Mouse (Mus musculus) testis, postnatal 10 days (tissue): ENCODE measurements around the gene Smarca2.

Experiments used
- DNase-seq: peaks from one replicate; pipeline ENCODE4 v3.0.0; 2021; ENCODE audit warnings: low spot score

The Smarca2 gene

DNA sequence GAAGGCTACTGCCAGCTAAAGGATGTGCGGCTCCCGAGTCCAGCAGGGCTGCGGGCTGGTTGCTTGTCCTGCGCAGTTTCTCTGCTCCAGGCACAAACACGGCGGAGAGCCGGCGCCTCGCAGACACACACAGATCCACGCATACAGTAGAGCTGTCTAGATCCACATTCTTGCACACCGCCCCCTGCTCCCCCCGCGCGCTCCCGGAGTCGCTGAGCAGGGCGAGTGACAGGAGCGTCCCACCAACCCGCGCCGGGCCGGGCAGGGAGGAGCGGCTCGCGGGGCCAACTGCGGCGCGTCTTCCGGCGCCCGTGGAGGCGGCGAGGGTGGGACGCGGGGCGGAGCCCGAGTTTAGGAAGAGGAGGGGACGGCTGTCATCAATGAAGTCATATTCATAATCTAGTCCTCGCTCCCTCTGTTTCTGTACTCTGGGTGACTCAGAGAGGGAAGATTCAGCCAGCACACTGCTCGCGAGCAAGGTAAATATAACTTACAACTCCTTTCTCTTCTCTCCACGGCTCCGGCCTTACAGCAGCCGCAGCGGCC is at the start of gene Smarca2:
TSS of gene Smarca2 (plus strand) at position 296 of the 546 bp plus-strand sequence.
- DNase-seq: peak; percentile 97

GRCm38 (mm10) chr19:26564850-26565249 is 40.0 kb upstream of the Smarca2 start:
- no peak for DNase-seq

- no peak for DNase-seq
Observed at GRCm38 (mm10) chr19:26566109-26566508, 38.7 kb upstream of the Smarca2 start.

DNA sequence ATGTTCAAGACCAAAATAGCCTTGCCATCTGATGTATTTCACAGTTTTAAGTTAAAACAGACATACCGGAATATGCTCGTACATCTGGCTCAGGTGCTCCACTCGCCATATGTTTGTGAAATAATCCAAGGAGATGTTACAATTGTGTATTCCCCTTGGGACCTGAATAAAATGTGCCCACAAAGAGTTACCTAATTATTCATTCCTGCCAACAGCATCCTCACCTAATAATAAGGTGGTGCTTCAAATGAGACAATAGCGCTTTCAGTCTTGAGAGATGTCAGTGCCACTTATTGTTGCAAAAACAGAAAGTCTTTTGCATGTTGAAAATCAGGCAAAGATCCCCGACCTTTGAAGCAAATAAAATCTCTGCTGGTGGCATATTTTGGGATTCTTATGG is 36.6 kb upstream of the Smarca2 start:
- DNase-seq: no peak

- no peak for DNase-seq
Observed at GRCm38 (mm10) chr19:26568941-26569340, 35.9 kb upstream of the Smarca2 start.

DNA sequence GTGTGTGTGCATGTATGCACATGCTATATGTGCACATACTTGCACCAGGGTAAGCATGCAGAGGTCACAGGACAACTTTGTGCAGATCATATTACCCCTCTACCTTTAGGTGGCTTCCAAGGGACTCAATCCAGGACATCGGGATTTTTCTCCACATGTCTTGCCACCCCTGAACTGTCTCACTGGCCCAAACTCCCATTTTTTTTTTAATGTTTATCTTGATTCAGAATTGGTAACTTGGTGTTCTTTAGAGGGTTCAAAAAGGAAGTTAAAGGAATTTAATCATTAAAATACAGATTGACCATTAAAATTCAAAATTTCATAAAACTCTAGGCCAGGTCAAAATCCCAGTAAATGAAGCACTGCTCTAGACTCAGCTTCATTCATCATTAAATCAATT is 35.4 kb upstream of the Smarca2 start:
- DNase-seq: no peak

DNA sequence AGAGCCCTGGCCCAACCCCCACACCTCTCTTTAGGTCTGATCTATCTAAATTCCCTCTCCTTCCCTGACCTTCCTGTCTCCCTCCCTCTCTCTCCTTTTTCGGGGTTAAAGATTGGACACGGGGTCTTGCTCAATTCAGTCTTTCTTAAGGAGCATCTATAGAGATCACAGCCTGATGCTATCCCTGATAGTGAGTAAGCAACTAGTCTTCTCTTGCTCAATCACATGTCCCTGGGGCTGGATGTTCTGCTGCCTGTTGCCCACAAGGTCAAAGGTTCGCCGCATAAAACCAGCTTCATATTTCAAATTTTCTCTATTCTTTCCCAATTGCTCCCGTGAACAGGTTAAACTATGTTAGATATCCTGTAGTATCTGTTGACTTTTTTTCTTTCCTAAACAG is 25.2 kb upstream of the Smarca2 start:
- no peak for DNase-seq

- no peak for DNase-seq
Observed at GRCm38 (mm10) chr19:26580061-26580460, 24.8 kb upstream of the Smarca2 start.

DNA sequence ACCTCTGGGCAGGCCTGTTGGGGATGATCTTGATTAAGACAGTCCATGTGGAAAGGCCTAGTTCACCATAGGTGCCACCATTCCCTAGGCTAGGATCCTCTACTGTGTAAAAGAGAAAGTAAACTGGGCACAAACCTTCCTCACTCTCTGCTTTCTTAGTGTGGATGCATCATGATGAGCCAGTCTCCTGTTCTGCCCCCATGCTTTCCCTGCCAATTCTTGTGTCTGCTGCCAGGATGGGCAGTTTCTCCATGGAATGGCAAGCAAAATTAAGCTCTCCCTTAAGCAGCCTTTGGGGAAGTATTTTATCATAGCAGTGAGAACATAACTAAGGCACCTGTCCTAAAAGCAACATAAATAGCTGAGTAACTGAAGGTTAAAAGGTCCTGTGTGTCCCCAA is 10.2 kb upstream of the Smarca2 start:
- DNase-seq: no peak

DNA sequence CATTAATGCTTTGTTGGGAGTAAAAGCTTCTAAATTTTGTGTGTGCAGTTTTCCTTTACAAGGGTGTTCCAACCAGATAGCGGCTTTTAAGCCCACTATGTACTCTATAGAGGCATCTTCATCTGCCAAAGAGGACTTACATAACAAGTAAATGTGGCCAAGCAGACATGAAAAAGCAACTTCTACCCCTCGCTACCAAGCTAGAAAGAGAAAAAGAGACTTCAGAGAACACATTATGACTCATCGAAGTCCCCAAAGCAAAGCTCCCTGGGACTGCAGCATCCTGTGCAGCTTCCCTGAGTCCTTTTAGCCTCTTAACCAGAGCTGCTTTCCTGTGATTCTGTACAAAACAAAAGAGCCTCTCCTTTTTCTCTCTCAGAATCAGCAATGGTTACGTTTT is 3.4 kb upstream of the Smarca2 start:
- DNase-seq: no peak

DNA sequence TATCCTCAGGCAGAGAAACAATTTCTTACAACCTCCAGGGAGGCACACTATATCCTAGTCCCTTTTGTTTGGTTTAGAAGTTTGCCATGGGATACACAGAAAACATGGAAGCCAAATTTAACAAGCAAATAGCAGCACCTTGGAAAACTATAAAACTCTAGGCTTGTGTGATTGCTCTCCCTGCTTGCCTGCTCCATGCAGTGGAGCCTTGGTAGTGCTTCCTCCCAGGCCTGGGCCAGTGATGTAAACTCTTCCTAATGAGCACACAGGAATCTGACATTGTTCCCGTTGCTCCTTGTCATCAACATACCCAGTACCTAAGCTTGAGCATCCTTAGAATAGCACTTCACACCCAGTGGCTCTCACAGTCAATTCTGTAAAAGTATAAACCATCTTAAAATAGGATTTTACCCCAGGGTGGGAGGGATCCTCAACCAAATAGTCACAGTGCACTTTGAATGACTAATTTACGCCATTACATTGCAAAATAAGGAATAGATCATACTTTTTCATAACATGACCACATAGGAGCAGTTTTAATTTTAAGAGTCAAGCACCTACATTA is 1.5 kb upstream of the Smarca2 start:
- no peak for DNase-seq

DNA sequence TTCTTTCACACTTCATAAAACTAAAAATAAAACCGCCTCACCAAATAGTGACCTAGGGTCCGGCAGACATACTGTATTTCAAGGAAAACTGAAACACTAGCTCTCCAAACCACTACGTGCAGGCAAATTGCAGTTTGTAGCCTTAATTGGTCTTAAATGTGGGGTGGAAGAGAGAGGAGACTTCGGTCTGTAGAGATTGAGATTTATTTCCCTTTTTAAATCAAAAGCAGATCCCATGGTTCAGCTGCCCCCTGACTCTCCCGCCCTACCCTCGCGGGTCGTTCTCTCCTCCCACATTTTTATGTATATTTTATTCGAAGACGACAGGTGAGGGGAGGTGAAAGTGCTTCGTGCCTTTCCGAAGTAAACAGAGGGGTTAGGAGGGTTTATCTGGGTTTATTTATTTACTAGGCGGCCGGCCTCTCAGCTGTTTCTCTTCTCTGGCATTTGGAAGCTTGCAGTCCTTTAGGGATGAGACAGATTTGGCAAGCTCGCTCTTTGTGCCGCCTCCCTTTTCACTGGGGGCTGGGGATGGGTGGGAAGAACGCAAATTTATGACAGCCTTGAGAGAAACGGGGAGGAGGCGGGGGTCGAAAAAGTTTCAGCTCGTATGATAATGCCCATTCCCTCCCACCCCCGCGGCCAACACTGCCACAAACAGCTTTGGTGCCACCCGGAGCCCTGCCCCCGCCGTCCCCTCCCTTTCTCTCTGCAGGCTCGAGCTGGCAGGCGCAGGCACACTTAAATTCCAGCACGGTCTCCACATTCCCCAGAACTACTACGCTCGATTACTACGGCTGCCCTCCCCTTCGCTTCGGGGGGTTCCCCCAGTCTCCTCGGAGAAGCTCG is 720 bp upstream of the Smarca2 start:
- DNase-seq: peak; percentile 81

- peak; percentile 74 for DNase-seq
Observed at GRCm38 (mm10) chr19:26605438-26606320, 829 bp downstream of the Smarca2 start.

GRCm38 (mm10) chr19:26606321-26607155 is 1.7 kb downstream of the Smarca2 start:
- DNase-seq: peak; percentile 79

DNA sequence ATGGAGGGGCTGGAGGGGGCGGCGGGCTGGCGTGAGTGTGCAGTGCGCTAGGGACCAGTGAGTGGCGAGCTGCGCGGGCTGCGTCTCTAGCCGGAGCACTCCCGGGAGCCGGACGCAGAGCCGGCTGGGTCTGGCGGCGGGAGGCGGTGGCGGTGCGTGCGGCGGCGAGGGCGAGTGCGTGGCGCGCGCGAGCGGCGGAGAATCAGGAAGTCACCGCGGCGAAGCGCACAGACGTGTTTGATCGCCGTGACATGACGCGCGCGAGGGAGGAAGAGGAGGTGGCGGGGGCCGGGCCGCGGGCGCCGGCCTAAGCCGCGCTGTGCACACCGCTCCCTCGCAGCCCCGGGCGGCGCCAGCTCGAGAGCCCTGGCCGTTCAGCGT is 2.3 kb downstream of the Smarca2 start:
- DNase-seq: no peak

- peak; percentile 72 for DNase-seq
Observed at GRCm38 (mm10) chr19:26607551-26608433, 2.9 kb downstream of the Smarca2 start.

DNA sequence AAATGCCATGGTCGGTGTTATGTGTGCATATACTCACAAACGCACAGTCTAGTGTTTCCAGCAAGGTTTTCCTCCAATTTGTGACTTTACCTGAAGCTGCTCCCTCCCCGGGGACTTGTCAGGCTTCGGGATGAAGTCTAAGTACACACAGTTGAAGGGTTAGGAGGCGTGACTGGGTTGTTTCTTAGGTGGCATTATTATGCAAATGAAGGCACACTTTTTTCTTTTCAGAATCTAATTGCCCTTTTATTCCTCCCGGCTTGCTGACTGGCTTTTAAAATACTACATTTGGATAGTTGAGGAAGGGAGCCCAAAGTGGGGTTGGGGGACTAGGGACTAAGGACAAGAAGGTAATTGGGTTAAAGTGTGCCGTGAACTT is 3.6 kb downstream of the Smarca2 start:
- no peak for DNase-seq

- DNase-seq: no peak
Observed at GRCm38 (mm10) chr19:26609637-26610036, 4.8 kb downstream of the Smarca2 start.

- no peak for DNase-seq
Observed at GRCm38 (mm10) chr19:26612995-26613394, 8.1 kb downstream of the Smarca2 start.

DNA sequence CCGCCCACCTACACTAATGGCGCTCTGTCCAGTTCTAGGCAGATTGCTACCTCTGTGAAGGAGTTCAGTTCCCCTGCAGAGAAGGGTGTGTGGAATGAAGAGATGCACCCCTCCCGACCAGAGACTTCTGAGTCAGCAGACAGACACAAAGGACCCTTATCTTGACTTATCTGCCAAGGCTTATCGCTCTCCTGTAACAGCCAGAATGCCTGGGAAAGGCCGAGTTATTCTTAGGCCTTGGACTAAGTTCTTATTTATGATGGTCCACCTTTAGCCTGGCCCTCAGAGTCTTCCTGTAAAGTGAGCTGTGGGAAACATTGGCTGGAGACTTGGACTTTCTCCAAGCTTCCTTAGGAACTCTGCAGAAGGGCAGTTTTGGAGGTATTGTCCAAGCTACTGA is 8.8 kb downstream of the Smarca2 start:
- no peak for DNase-seq

DNA sequence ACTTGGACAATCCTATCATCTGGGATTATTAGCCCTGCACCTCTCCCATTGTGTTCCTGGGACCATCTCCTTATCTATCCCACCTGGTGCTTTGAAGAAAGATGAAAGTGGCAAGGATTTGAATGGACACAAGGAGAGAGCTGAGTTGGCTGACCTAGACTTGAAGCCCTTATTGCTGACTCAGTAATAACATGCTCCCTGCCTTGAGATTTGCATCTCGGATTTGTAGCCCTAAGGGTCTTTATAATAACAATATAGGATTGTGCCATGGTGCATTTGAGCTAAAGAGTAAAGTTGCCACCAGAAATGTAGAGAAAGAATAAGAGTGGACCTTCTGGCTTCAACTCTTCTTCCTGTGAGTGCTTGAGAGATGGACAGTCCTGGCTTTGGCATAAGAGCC is 11.4 kb downstream of the Smarca2 start:
- no peak for DNase-seq
